20 mouse cellular contexts compared by ENCODE assay signal in genomic region chr5:110139325-110139724, GRCm38 (mm10). TPM values are rescaled to one million over a fixed set of nuclear protein-coding genes. Genes with fewer than 3 reads are reported as not detected.
DNase-seq lines count a peak whose midpoint lies in the region; ATAC-seq and TF ChIP-seq lines count a peak whose summit lies in the region.
"Had no signal": no experiment of that assay in that cellular context is flagged by ENCODE, and none has a peak within 500 bp of the region (broad histone marks: within the 10 kb centered on the region; RNA-seq: fewer than 3 reads in every experiment).

No protein-coding gene starts in this region.

- H3K27ac ChIP-seq in MEL (ENCODE audit: control insufficient read depth, low read depth, low read length) = peak overlapping the region; percentile 54

- TF ChIP-seq CTCF in MEL (IDR thresholded peaks at IDR 0.05 in 2 of 3, conservative IDR thresholded peaks at IDR 0.05 in 1 of 3; ENCODE audit: control insufficient read depth in 1 of 3, insufficient read depth in 1 of 3, low read depth in 2 of 3, low read length in 3 of 3, poor library complexity in 1 of 3, severe bottlenecking in 1 of 3) = no peak

- TF ChIP-seq POLR2A in MEL (IDR thresholded peaks at IDR 0.05; ENCODE audit: control insufficient read depth in 1 of 2, insufficient read depth in 1 of 2, low read depth in 1 of 2, low read length in 2 of 2, poor library complexity in 1 of 2) = no peak

- no peak for ATAC-seq in megakaryocyte, adult 5-6 weeks (ENCODE audit: poor library complexity, severe bottlenecking)
- ATAC-seq: activated CD4-positive, CD25-positive, alpha-beta regulatory T cell, adult 4 months; CD4-positive, CD25-positive, alpha-beta regulatory T cell, adult 4 months; Patski had no signal

- no peaks in the 10 kb centered on the region for H3K27me3 ChIP-seq in megakaryocyte, embryonic 14.5 days (replicated peaks)
- H3K27me3 ChIP-seq in MEL (ENCODE audit: control insufficient read depth in 1 of 2, insufficient read depth in 2 of 2, low read length in 2 of 2) = no peaks in the 10 kb centered on the region
- H3K27me3 ChIP-seq: CH12.LX, Patski had no signal

- H3K4me3 ChIP-seq in megakaryocyte, embryonic 14.5 days (replicated peaks) = peak overlapping the region; percentile 38
- no peak overlapping the region for H3K4me3 ChIP-seq in MEL (ENCODE audit: control insufficient read depth in 1 of 2, insufficient read depth in 1 of 2, low read depth in 2 of 2, low read length in 2 of 2)

- peak; percentile 72 to 78 for TF ChIP-seq EP300 in MEL (IDR thresholded peaks at IDR 0.05; ENCODE audit: low read depth in 1 of 2, low read length in 2 of 2)

- H3K4me1 ChIP-seq in megakaryocyte, embryonic 14.5 days = peaks cover 44% of the 10 kb centered on the region
- peaks cover 38 to 51% of the 10 kb centered on the region in 2 experiments for H3K4me1 ChIP-seq in MEL (ENCODE audit: control insufficient read depth in 1 of 2, insufficient read depth in 2 of 2, low read length in 2 of 2)

- peaks cover 21% of the 10 kb centered on the region for H3K79me2 ChIP-seq in MEL (ENCODE audit: control insufficient read depth, insufficient read depth, low read length, poor library complexity)

- H3K36me3 ChIP-seq in megakaryocyte, embryonic 14.5 days (replicated peaks; ENCODE audit: low read length) = peaks cover 64% of the 10 kb centered on the region
- peaks cover 15 to 54% of the 10 kb centered on the region in 2 experiments for H3K36me3 ChIP-seq in MEL (ENCODE audit: control insufficient read depth in 1 of 2, insufficient read depth in 2 of 2, low read length in 2 of 2)

- no peak for DNase-seq in MEL (ENCODE audit: low read depth, low spot score)
- DNase-seq in frontal cortex, postnatal 10 days (ENCODE audit: low spot score in 2 of 2) = no peak
- DNase-seq: adrenal gland, adult 2 months; adrenal gland, adult 8-10 months; adrenal gland, postnatal 10 days; adrenal gland, postnatal 14 days; adrenal gland, postnatal 25 days; adrenal gland, postnatal 36 days; B cell, adult 2 months; cerebellum, adult 11 months; cerebellum, adult 11-12 months; cerebellum, adult 18-20 months; cerebellum, adult 2 months had no signal

- no peak for TF ChIP-seq RAD21 in MEL (IDR thresholded peaks at IDR 0.05; ENCODE audit: low read depth, low read length)

- H3K9me3 ChIP-seq in megakaryocyte, embryonic 14.5 days = peaks cover 5% of the 10 kb centered on the region; the same call in 1 of the 2 replicates
- H3K9me3 ChIP-seq in MEL (replicated peaks; ENCODE audit: insufficient read depth, low read length) = no peaks in the 10 kb centered on the region

- H3K9ac ChIP-seq in MEL (ENCODE audit: control insufficient read depth, low read depth, low read length, poor library complexity, severe bottlenecking) = no peak overlapping the region

TF ChIP-seq in MEL, 35 proteins besides CTCF, POLR2A, EP300 and RAD21:
- TF ChIP-seq POLR2AphosphoS2 (IDR thresholded peaks at IDR 0.05; ENCODE audit: low read length) = no peak; the same call in 1 of the 2 replicates
- peak; percentile 43; the same call in 1 of the 2 replicates for TF ChIP-seq TCF12 (IDR thresholded peaks at IDR 0.05; ENCODE audit: low read depth, low read length)
- peak; percentile 51; the same call in 1 of the 2 replicates for TF ChIP-seq RCOR1 (IDR thresholded peaks at IDR 0.05; ENCODE audit: low read depth, low read length)
- peak; percentile 76 for TF ChIP-seq GATA1 (IDR thresholded peaks at IDR 0.05; ENCODE audit: low read depth, low read length)
- TF ChIP-seq ETS1 (IDR thresholded peaks at IDR 0.05; ENCODE audit: low read depth, low read length) = peak; percentile 59
- peak; percentile 45 for TF ChIP-seq ZNF384 (IDR thresholded peaks at IDR 0.05; ENCODE audit: low read depth, low read length)
- TF ChIP-seq SIN3A (IDR thresholded peaks at IDR 0.05; ENCODE audit: low read length) = peak; percentile 64
- TF ChIP-seq TAL1 (IDR thresholded peaks at IDR 0.05; ENCODE audit: low read length) = no peak

RNA-seq across cellular contexts. Expression of gene Chfr, which starts 3.7 kb away (rescaled TPM):
- 16.6 and 30.1 TPM in 2 replicates for polyA plus RNA-seq in megakaryocyte, embryonic 14.5 days (2012; ENCODE audit: insufficient read depth, low replicate concordance)
- total RNA-seq in megakaryocyte, adult 5-6 weeks (2015) = 45.7 and 49.6 TPM in 2 replicates
- 73.1 and 78.6 TPM in 2 replicates for total RNA-seq in megakaryocyte, adult 5-6 weeks (2017)
- total RNA-seq in MEL (2012; rRNA removed) = 44.7 and 50.4 TPM in 2 replicates
- polyA plus RNA-seq in MEL (2012; ENCODE audit: insufficient read depth in 1 of 2, insufficient read length in 2 of 2, low read depth in 1 of 2, low replicate concordance in 2 of 2, missing spikeins in 1 of 2) = 10 to 100 TPM in 1 of 2 experiments, not detected in 1; 63.9 TPM

RNA-seq across cellular contexts. Expression of gene Zfp605, which starts 29.4 kb away (rescaled TPM):
- 1.00 TPM in 1 of 2 replicates, not detected in the other for polyA plus RNA-seq in megakaryocyte, embryonic 14.5 days (2012; ENCODE audit: insufficient read depth, low replicate concordance)
- 2.5 and 4.2 TPM in 2 replicates for total RNA-seq in megakaryocyte, adult 5-6 weeks (2015)
- 5.9 and 8.1 TPM in 2 replicates for total RNA-seq in megakaryocyte, adult 5-6 weeks (2017)
- 4.0 and 5.2 TPM in 2 replicates for total RNA-seq in MEL (2012; rRNA removed)
- 1 to 10 TPM in 1 of 2 experiments, not detected in 1; 4.7 TPM for polyA plus RNA-seq in MEL (2012; ENCODE audit: insufficient read depth in 1 of 2, insufficient read length in 2 of 2, low read depth in 1 of 2, low replicate concordance in 2 of 2, missing spikeins in 1 of 2)

RNA-seq across cellular contexts. Expression of gene Gtpbp6, which starts 31.3 kb away (rescaled TPM):
- polyA plus RNA-seq in megakaryocyte, embryonic 14.5 days (2012; ENCODE audit: insufficient read depth, low replicate concordance) = 49.5 and 52.6 TPM in 2 replicates
- total RNA-seq in megakaryocyte, adult 5-6 weeks (2015) = 7.5 and 14.5 TPM in 2 replicates
- 15.9 and 17.9 TPM in 2 replicates for total RNA-seq in megakaryocyte, adult 5-6 weeks (2017)
- 39.7 and 50.2 TPM in 2 replicates for total RNA-seq in MEL (2012; rRNA removed)
- polyA plus RNA-seq in MEL (2012; ENCODE audit: insufficient read depth in 1 of 2, insufficient read length in 2 of 2, low read depth in 1 of 2, low replicate concordance in 2 of 2, missing spikeins in 1 of 2) = 10 to 100 TPM in 1 of 2 experiments, not detected in 1; 59.1 TPM

RNA-seq across cellular contexts. Expression of gene Golga3, which starts 37.2 kb away (rescaled TPM):
- 0.26 and 2.0 TPM in 2 replicates for polyA plus RNA-seq in megakaryocyte, embryonic 14.5 days (2012; ENCODE audit: insufficient read depth, low replicate concordance)
- total RNA-seq in megakaryocyte, adult 5-6 weeks (2015) = 11.9 and 12.6 TPM in 2 replicates
- total RNA-seq in megakaryocyte, adult 5-6 weeks (2017) = 22.7 and 24.6 TPM in 2 replicates
- total RNA-seq in MEL (2012; rRNA removed) = 16.3 and 17.4 TPM in 2 replicates
- polyA plus RNA-seq in MEL (2012; ENCODE audit: insufficient read depth in 1 of 2, insufficient read length in 2 of 2, low read depth in 1 of 2, low replicate concordance in 2 of 2, missing spikeins in 1 of 2) = 10 to 100 TPM; 21.7 to 80.3 TPM

RNA-seq across cellular contexts. Expression of gene Plcxd1, which starts 39.6 kb away (rescaled TPM):
- polyA plus RNA-seq in megakaryocyte, embryonic 14.5 days (2012; ENCODE audit: insufficient read depth, low replicate concordance) = 0.10 TPM in 1 of 2 replicates, not detected in the other
- total RNA-seq in megakaryocyte, adult 5-6 weeks (2015) = not detected in 2 replicates
- 0.11 TPM in 1 of 2 replicates, not detected in the other for total RNA-seq in megakaryocyte, adult 5-6 weeks (2017)
- total RNA-seq in MEL (2012; rRNA removed) = 0.46 and 0.77 TPM in 2 replicates
- polyA plus RNA-seq in MEL (2012; ENCODE audit: insufficient read depth in 1 of 2, insufficient read length in 2 of 2, low read depth in 1 of 2, low replicate concordance in 2 of 2, missing spikeins in 1 of 2) = 1 to 10 TPM in 1 of 2 experiments, not detected in 1; 2.5 TPM
- total RNA-seq: adrenal gland, postnatal 14 days had no signal
- polyA plus RNA-seq: G1E had no signal
